Mouse (Mus musculus) cerebellum, adult 11-12 months (tissue): ENCODE data around the gene Zfp410.
"Not testable (repeated sequence)": the region's sequence is repeated elsewhere in the genome, so short reads cannot be mapped to it uniquely, and the experiment has no call there.

ENCODE experiments used
- DNase-seq: peaks from one replicate; pipeline ENCODE4 v3.0.0; 2022

Gene Zfp410

GRCm38 (mm10) chr12:84316721-84317621 is at the start of gene Zfp410:
TSS of gene Zfp410 (plus strand) at chr12:84316852.
- peak; percentile 85 for DNase-seq

GRCm38 (mm10) chr12:84267264-84267663 is 49.4 kb upstream of the Zfp410 start:
- no peak for DNase-seq

- DNase-seq = no peak
Observed at GRCm38 (mm10) chr12:84273366-84273765, 43.3 kb upstream of the Zfp410 start.

- DNase-seq = no peak
Observed at GRCm38 (mm10) chr12:84275288-84275687, 41.4 kb upstream of the Zfp410 start.

- DNase-seq = no peak
Observed at GRCm38 (mm10) chr12:84276288-84276687, 40.4 kb upstream of the Zfp410 start.

- no peak for DNase-seq
Observed at GRCm38 (mm10) chr12:84276799-84277198, 39.9 kb upstream of the Zfp410 start.

- no peak for DNase-seq
Observed at GRCm38 (mm10) chr12:84277832-84278231, 38.8 kb upstream of the Zfp410 start.

- DNase-seq = no peak
Observed at GRCm38 (mm10) chr12:84278901-84279300, 37.8 kb upstream of the Zfp410 start.

- DNase-seq = peak; percentile 4
Observed at GRCm38 (mm10) chr12:84284391-84284790, 32.3 kb upstream of the Zfp410 start.

- DNase-seq = peak; percentile 93
Observed at GRCm38 (mm10) chr12:84284885-84285592, 31.6 kb upstream of the Zfp410 start, which contains the start of gene Ptgr2. TSS of gene Ptgr2 (plus strand) at chr12:84285232.

- no peak for DNase-seq
Observed at GRCm38 (mm10) chr12:84285593-84285968, 31.1 kb upstream of the Zfp410 start.

- no peak for DNase-seq
Observed at GRCm38 (mm10) chr12:84288461-84288860, 28.2 kb upstream of the Zfp410 start.

- DNase-seq = no peak
Observed at GRCm38 (mm10) chr12:84297851-84298250, 18.8 kb upstream of the Zfp410 start.

- no peak for DNase-seq
Observed at GRCm38 (mm10) chr12:84299265-84299664, 17.4 kb upstream of the Zfp410 start.

- no peak for DNase-seq
Observed at GRCm38 (mm10) chr12:84304101-84304500, 12.6 kb upstream of the Zfp410 start.

- DNase-seq = no peak
Observed at GRCm38 (mm10) chr12:84304554-84304953, 12.1 kb upstream of the Zfp410 start.

GRCm38 (mm10) chr12:84311306-84311705 is 5.3 kb upstream of the Zfp410 start:
- DNase-seq = no peak

- DNase-seq = no peak
Observed at GRCm38 (mm10) chr12:84316006-84316405, 646 bp upstream of the Zfp410 start.

- no peak for DNase-seq
Observed at GRCm38 (mm10) chr12:84327111-84327512, 10.5 kb downstream of the Zfp410 start.

GRCm38 (mm10) chr12:84336963-84337625 is 20.4 kb downstream of the Zfp410 start:
- DNase-seq = no peak

- DNase-seq = no peak
Observed at GRCm38 (mm10) chr12:84347192-84347591, 30.5 kb downstream of the Zfp410 start.

GRCm38 (mm10) chr12:84358699-84359098 is 42.0 kb downstream of the Zfp410 start:
- DNase-seq = not testable (repeated sequence)
